Mouse (Mus musculus) neural tube, embryonic 14.5 days (tissue): ENCODE results near the gene Cfap52. TPM values are rescaled to one million over a fixed set of nuclear protein-coding genes. Genes with fewer than 3 reads are reported as not detected.

Experiments used
- ATAC-seq: fragments of 200-750 bp; cut with Nextera tagmentation; 2 replicates; pipeline ENCODE4 v1.8.0; 2017; ENCODE audit warnings: low read depth, mild to moderate bottlenecking, moderate TSS enrichment, moderate library complexity
- H3K27ac ChIP-seq: fragments of 300-500 bp; sonication (generic); 2 replicates; pipeline ENCODE4 v1.5.1; 2014; ENCODE audit warnings: low read depth, mild to moderate bottlenecking, control low read depth, low read length, moderate library complexity, mixed read lengths
- H3K27me3 ChIP-seq: fragments of 300-500 bp; sonication (generic); 2 replicates; pipeline ENCODE4 v1.6.1; 2014; ENCODE audit warnings: low read length; ENCODE audit not compliant: control insufficient read depth, insufficient read depth
- H3K36me3 ChIP-seq: fragments of 300-500 bp; sonication (generic); 2 replicates; pipeline ENCODE4 v1.6.1; 2014; ENCODE audit warnings: low read length, mixed read lengths; ENCODE audit not compliant: control insufficient read depth, insufficient read depth
- H3K4me1 ChIP-seq: fragments of 300-500 bp; sonication (generic); 2 replicates; pipeline ENCODE4 v1.6.1; 2014; ENCODE audit warnings: low read length; ENCODE audit not compliant: control insufficient read depth, insufficient read depth
- H3K4me2 ChIP-seq: fragments of 300-500 bp; sonication (generic); 2 replicates; pipeline ENCODE4 v1.6.1; 2014; ENCODE audit warnings: mild to moderate bottlenecking, low read depth, low read length, control low read depth
- H3K4me3 ChIP-seq: fragments of 300-500 bp; sonication (generic); 2 replicates; pipeline ENCODE4 v1.5.1; 2014; ENCODE audit warnings: low read depth, low read length, control low read depth, mixed read lengths
- H3K9ac ChIP-seq: fragments of 300-500 bp; sonication (generic); replicated peaks from 2 replicates; pipeline ENCODE4 v1.6.1; 2014; ENCODE audit warnings: low read depth, mild to moderate bottlenecking, control low read depth, low read length, mixed read lengths
- H3K9me3 ChIP-seq: fragments of 300-500 bp; sonication (generic); 2 replicates; pipeline ENCODE4 v1.6.1; 2016; ENCODE audit warnings: low read length; ENCODE audit not compliant: control insufficient read depth
- WGBS: fragments of 180-500 bp; shearing (Covaris S2); extraction: QIAGEN DNeasy Blood & Tissue Kit; methylation state at CpG from one replicate; pipeline ENCODE4 v1.1.7; 2014; 5-methylcytosine and 5-hydroxymethylcytosine counted together
- polyA plus RNA-seq: library from polyadenylated mRNA; unstranded; fragments of >200 nt; fragmentation: Nextera tagmentation; extraction: Ambion mirVana; gene quantifications from 2 replicates; pipeline ENCODE4 v1.2.1, GENCODE M21; 2014

The Cfap52 gene
- polyA plus RNA-seq, result 2.6 and 3.3 TPM in 2 replicates

- Histone ChIP-seq H3K27ac (no peak within 1 kb of the TSS), H3K4me1 (peaks cover 5% of the 10 kb centered on the region; the same call in 1 of the 2 replicates), H3K9ac (peak within 1 kb of the TSS; percentile 85), H3K4me3 (peak within 1 kb of the TSS; percentile 78), H3K9me3 (no peaks in the 10 kb centered on the region), H3K27me3 (no peaks in the 10 kb centered on the region), H3K4me2 (peak within 1 kb of the TSS; percentile 96), H3K36me3 (no peaks in the 10 kb centered on the region)
- 7% methylated on average over 15 of the region's 15 CpGs for WGBS
- ATAC-seq, result peak; percentile 82
These were observed at the start of gene Cfap52 for GRCm38 (mm10) chr11:67965242-67965883. TSS of gene Cfap52 (minus strand) at chr11:67965651.

- no peak overlapping the region for H3K4me3 ChIP-seq
- 88% methylated on average over 7 of the region's 7 CpGs for WGBS
- no peaks in the 10 kb centered on the region for H3K4me1 ChIP-seq
- no peak overlapping the region for H3K4me2 ChIP-seq
- H3K9ac ChIP-seq, result no peak overlapping the region
- no peak overlapping the region for H3K27ac ChIP-seq
- H3K36me3 ChIP-seq, result no peaks in the 10 kb centered on the region
- no peak for ATAC-seq
- H3K27me3 ChIP-seq, result no peaks in the 10 kb centered on the region
- H3K9me3 ChIP-seq, result no peaks in the 10 kb centered on the region
These were observed 46.8 kb upstream of the Cfap52 start for GRCm38 (mm10) chr11:68012207-68012606.

GRCm38 (mm10) chr11:68009377-68009776 is 43.9 kb upstream of the Cfap52 start:
- 78% methylated on average over 5 of the region's 5 CpGs for WGBS
- no peak overlapping the region for H3K4me2 ChIP-seq
- H3K9me3 ChIP-seq, result no peaks in the 10 kb centered on the region
- H3K4me1 ChIP-seq, result 0 out of 2 replicates have a peak, but pooled peaks cover 10% of the 10 kb centered on the region
- ATAC-seq, result no peak
- H3K4me3 ChIP-seq, result no peak overlapping the region
- no peak overlapping the region for H3K9ac ChIP-seq
- H3K27me3 ChIP-seq, result no peaks in the 10 kb centered on the region
- H3K27ac ChIP-seq, result no peak overlapping the region
- H3K36me3 ChIP-seq, result no peaks in the 10 kb centered on the region

- Histone ChIP-seq H3K9ac (no peak overlapping the region), H3K4me1 (0 out of 2 replicates have a peak, but pooled peaks cover 10% of the 10 kb centered on the region), H3K27ac (no peak overlapping the region), H3K9me3 (no peaks in the 10 kb centered on the region), H3K4me3 (no peak overlapping the region), H3K27me3 (no peaks in the 10 kb centered on the region), H3K4me2 (no peak overlapping the region), H3K36me3 (no peaks in the 10 kb centered on the region)
- no peak for ATAC-seq
- WGBS, result 24% methylated on average over 6 of the region's 6 CpGs
These were observed 42.2 kb upstream of the Cfap52 start for GRCm38 (mm10) chr11:68007645-68008044.

- H3K4me1 ChIP-seq, result 0 out of 2 replicates have a peak, but pooled peaks cover 10% of the 10 kb centered on the region
- H3K4me3 ChIP-seq, result no peak overlapping the region
- no peak overlapping the region for H3K27ac ChIP-seq
- no peaks in the 10 kb centered on the region for H3K9me3 ChIP-seq
- WGBS, result 27% methylated on average over 8 of the region's 8 CpGs
- no peaks in the 10 kb centered on the region for H3K36me3 ChIP-seq
- H3K4me2 ChIP-seq, result no peak overlapping the region
- no peak for ATAC-seq
- no peaks in the 10 kb centered on the region for H3K27me3 ChIP-seq
- H3K9ac ChIP-seq, result no peak overlapping the region
These were observed 40.9 kb upstream of the Cfap52 start for GRCm38 (mm10) chr11:68006216-68006789.

GRCm38 (mm10) chr11:68004191-68004590 is 38.7 kb upstream of the Cfap52 start:
- 16% methylated on average over 6 of the region's 6 CpGs for WGBS
- Histone ChIP-seq H3K27ac (no peak overlapping the region), H3K36me3 (no peaks in the 10 kb centered on the region), H3K9ac (no peak overlapping the region), H3K4me2 (no peak overlapping the region), H3K9me3 (no peaks in the 10 kb centered on the region), H3K4me1 (0 out of 2 replicates have a peak, but pooled peaks cover 10% of the 10 kb centered on the region), H3K27me3 (no peaks in the 10 kb centered on the region), H3K4me3 (no peak overlapping the region)
- ATAC-seq, result 0 out of 2 replicates have a peak, but pooled peaks have one; percentile 24

- Histone ChIP-seq H3K4me2 (no peak overlapping the region), H3K27me3 (no peaks in the 10 kb centered on the region), H3K4me3 (no peak overlapping the region), H3K27ac (no peak overlapping the region), H3K4me1 (no peaks in the 10 kb centered on the region), H3K9ac (no peak overlapping the region), H3K9me3 (no peaks in the 10 kb centered on the region), H3K36me3 (no peaks in the 10 kb centered on the region)
- no peak for ATAC-seq
- 73% methylated on average over 5 of the region's 5 CpGs for whole genome bisulfite sequencing
These were observed 34.2 kb upstream of the Cfap52 start for GRCm38 (mm10) chr11:67999629-68000028.

GRCm38 (mm10) chr11:67998905-67999304 is 33.5 kb upstream of the Cfap52 start:
- no peak for ATAC-seq
- no peak overlapping the region for H3K4me3 ChIP-seq
- no peaks in the 10 kb centered on the region for H3K4me1 ChIP-seq
- H3K27me3 ChIP-seq, result no peaks in the 10 kb centered on the region
- H3K4me2 ChIP-seq, result no peak overlapping the region
- H3K27ac ChIP-seq, result no peak overlapping the region
- WGBS, result 90% methylated on average over 3 of the region's 3 CpGs
- no peaks in the 10 kb centered on the region for H3K36me3 ChIP-seq
- no peak overlapping the region for H3K9ac ChIP-seq
- no peaks in the 10 kb centered on the region for H3K9me3 ChIP-seq

GRCm38 (mm10) chr11:67995965-67996364 is 30.5 kb upstream of the Cfap52 start:
- WGBS, result 76% methylated on average over 4 of the region's 4 CpGs
- no peak overlapping the region for H3K27ac ChIP-seq
- H3K9ac ChIP-seq, result no peak overlapping the region
- H3K36me3 ChIP-seq, result no peaks in the 10 kb centered on the region
- no peaks in the 10 kb centered on the region for H3K4me1 ChIP-seq
- no peak overlapping the region for H3K4me2 ChIP-seq
- no peak overlapping the region for H3K4me3 ChIP-seq
- H3K27me3 ChIP-seq, result no peaks in the 10 kb centered on the region
- no peaks in the 10 kb centered on the region for H3K9me3 ChIP-seq
- no peak for ATAC-seq
